Mouse (Mus musculus): ENCODE results near the gene Olfr1217.
"Not testable (repeated sequence)": the region's sequence is repeated elsewhere in the genome, so short reads cannot be mapped to it uniquely, and the experiment has no call there.

The Olfr1217 gene

DNA sequence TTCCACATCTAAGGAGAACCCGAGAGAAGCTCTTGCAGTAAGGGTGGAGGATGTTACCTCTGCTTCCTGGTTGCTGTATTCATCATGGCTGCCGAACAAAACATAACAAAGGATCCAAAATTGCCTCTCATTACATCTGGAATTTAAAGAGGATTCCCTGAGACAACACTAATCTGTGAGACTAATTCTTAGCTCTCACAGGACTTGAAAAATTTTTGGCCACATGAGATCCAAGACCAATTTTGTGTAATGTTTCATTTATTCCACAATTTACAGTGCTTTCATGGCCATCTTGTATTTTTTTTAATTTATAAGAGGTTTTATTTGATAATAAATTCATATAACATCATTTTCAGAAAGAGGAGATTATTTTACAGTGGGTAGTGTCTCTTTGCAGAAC, at the start of gene Olfr1217:
TSS of gene Olfr1217 (minus strand) at position 101 of the 400 bp plus-strand sequence.
- no peak for DNase-seq (ENCODE audit: low read depth, low spot score)

DNA sequence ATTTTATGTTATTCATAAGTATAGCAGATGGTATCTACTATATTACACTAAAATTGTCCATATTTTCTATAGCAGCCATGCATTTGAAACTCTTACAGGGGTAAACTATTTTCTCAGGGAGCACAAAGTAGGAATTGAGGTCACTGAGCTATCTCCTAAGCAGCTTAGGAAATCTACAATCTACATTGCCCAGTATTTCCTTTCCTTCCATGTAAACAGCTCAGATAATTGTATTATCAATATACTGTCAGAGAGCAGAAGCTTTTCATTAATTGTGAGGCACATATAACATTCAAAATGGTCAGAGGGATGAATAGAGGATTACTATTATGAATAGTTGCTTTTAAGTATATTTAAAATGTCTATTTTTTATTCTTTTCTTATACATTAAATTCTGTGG, 49.6 kb upstream of the Olfr1217 start:
- DNase-seq (ENCODE audit: low read depth, low spot score) = no peak

- DNase-seq (ENCODE audit: low read depth, low spot score) = no peak
These were observed 29.2 kb upstream of the Olfr1217 start, which contains the start of gene Olfr1218 for GRCm38 (mm10) chr2:89061087-89061486. TSS of gene Olfr1218 (minus strand) at chr2:89061187.

DNA sequence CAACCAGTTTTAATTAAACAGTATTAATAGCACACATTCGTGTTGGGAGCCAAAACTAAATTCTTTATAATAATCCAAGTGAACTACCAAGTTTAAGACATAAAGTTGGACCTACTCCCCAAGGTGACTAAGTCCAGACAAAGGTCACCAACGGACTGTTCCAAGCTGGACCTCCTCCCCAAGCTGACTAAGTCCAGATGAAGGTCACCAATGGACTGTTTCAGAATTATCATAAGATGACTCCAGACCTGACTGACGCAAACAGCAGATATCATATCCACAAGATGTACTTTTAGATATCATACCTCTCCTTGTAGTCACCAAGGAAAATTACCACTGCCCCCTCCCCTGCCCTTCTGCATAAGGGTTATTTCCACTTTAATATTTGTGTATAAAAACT, 10.4 kb downstream of the Olfr1217 start:
- DNase-seq (ENCODE audit: low read depth, low spot score) = not testable (repeated sequence)

- no peak for DNase-seq (ENCODE audit: low read depth, low spot score)
These were observed 13.6 kb downstream of the Olfr1217 start, which contains the start of gene Olfr1216 for GRCm38 (mm10) chr2:89018240-89018639. TSS of gene Olfr1216 (minus strand) at chr2:89018340.

- no peak for DNase-seq (ENCODE audit: low read depth, low spot score)
These were observed 25.0 kb downstream of the Olfr1217 start, which contains the start of gene Olfr1215 for GRCm38 (mm10) chr2:89006873-89007272. TSS of gene Olfr1215 (minus strand) at chr2:89006973.

- DNase-seq (ENCODE audit: low read depth, low spot score) = no peak
These were observed 39.3 kb downstream of the Olfr1217 start, which contains the start of gene Olfr1214 for GRCm38 (mm10) chr2:88992553-88992952. TSS of gene Olfr1214 (minus strand) at chr2:88992653.

- no peak for DNase-seq (ENCODE audit: low read depth, low spot score)
These were observed 51.7 kb downstream of the Olfr1217 start, which contains the start of gene Gm13762 for GRCm38 (mm10) chr2:88980181-88980580. TSS of gene Gm13762 (minus strand) at chr2:88980281.

Data from mesoderm, embryonic 11.5 days (tissue).